Mouse (Mus musculus) CH12.LX (cell line): Measurements from ENCODE around the gene Isca1. TPM values are rescaled to one million over a fixed set of nuclear protein-coding genes. Genes with fewer than 3 reads are reported as not detected.

Experiments
- DNase-seq: peaks from one replicate; pipeline ENCODE4 v3.0.0-alpha.2; 2013; ENCODE audit errors: extremely low read depth
- H3K27ac ChIP-seq: 2 replicates; pipeline ENCODE4 v1.5.1; 2012; ENCODE audit warnings: low read depth, mild to moderate bottlenecking, control low read depth, moderate library complexity; ENCODE audit not compliant: insufficient read depth
- H3K27me3 ChIP-seq: replicated peaks from 2 replicates; pipeline ENCODE3; 2012; ENCODE audit warnings: inconsistent platforms
- H3K36me3 ChIP-seq, 2 experiments: replicated peaks in 1 of 2; 2 replicates each; pipeline versions ENCODE3 to v1.6.1; 2012; ENCODE audit warnings: inconsistent platforms in 1 of 2, low read length in 1 of 2, mild to moderate bottlenecking in 1 of 2, mixed read lengths in 1 of 2, moderate library complexity in 1 of 2; ENCODE audit not compliant: control insufficient read depth in 1 of 2, insufficient read depth in 1 of 2
- H3K4me1 ChIP-seq, 2 experiments: 2 replicates each; pipeline ENCODE4 v1.6.1; 2012; ENCODE audit warnings: inconsistent platforms in 1 of 2, moderate library complexity in 1 of 2; ENCODE audit not compliant: insufficient read depth in 2 of 2, control insufficient read depth in 1 of 2
- H3K4me2 ChIP-seq: 2 replicates; pipeline ENCODE4 v1.6.1; 2012; ENCODE audit warnings: low read depth, mild to moderate bottlenecking, control low read depth; ENCODE audit not compliant: poor library complexity, insufficient read depth, severe bottlenecking
- H3K4me3 ChIP-seq, 3 experiments: fragments of 150-350 bp in 1 of 3; sonication (generic) in 1 of 3; replicated peaks in 1 of 3; 2 replicates each; pipeline versions ENCODE3 to v1.5.1; 2011 to 2012; ENCODE audit warnings: low read depth in 2 of 3, low read length in 2 of 3, mild to moderate bottlenecking in 2 of 3, moderate library complexity in 2 of 3, control low read depth in 1 of 3, improper control_type of control experiment in 1 of 3, inconsistent platforms in 1 of 3, mixed read lengths in 1 of 3; ENCODE audit not compliant: poor library complexity in 1 of 3
- H3K79me2 ChIP-seq: replicated peaks from 2 replicates; pipeline ENCODE4 v1.6.1; 2012; ENCODE audit warnings: mild to moderate bottlenecking, moderate library complexity; ENCODE audit not compliant: control insufficient read depth, poor library complexity, insufficient read depth, severe bottlenecking; ENCODE audit errors: extremely low read depth
- H3K9ac ChIP-seq: 2 replicates; pipeline ENCODE4 v1.6.1; 2012; ENCODE audit warnings: low read depth, mild to moderate bottlenecking, control low read depth, moderate library complexity; ENCODE audit not compliant: insufficient read depth
- H3K9me3 ChIP-seq: replicated peaks from 2 replicates; pipeline ENCODE3; 2012; ENCODE audit warnings: low read length, inconsistent platforms, mixed read lengths
- BHLHE40 ChIP-seq: IDR thresholded peaks from 2 replicates; pipeline ENCODE4 v1.6.1; 2011; ENCODE audit warnings: mild to moderate bottlenecking, low read depth, low read length, improper control_type of control experiment
- CHD1 ChIP-seq: IDR thresholded peaks from 2 replicates; pipeline ENCODE4 v1.6.1; 2012; ENCODE audit warnings: low read depth, low read length, improper control_type of control experiment, inconsistent platforms
- CHD2 ChIP-seq: IDR thresholded peaks from 2 replicates; pipeline ENCODE4 v1.6.1; 2011; ENCODE audit warnings: low read length, improper control_type of control experiment
- CTCF ChIP-seq, 2 experiments: IDR thresholded peaks in 1 of 2; conservative IDR thresholded peaks in 1 of 2; 2 replicates each; pipeline ENCODE4 v1.5.1; 2011 to 2012; ENCODE audit warnings: low read depth in 2 of 2, low read length in 2 of 2, improper control_type of control experiment in 1 of 2, inconsistent platforms in 1 of 2, mild to moderate bottlenecking in 1 of 2, moderate library complexity in 1 of 2
- ELF1 ChIP-seq: IDR thresholded peaks from 2 replicates; pipeline ENCODE4 v1.6.1; 2014; ENCODE audit warnings: low read depth, mild to moderate bottlenecking, inconsistent platforms, low read length, improper control_type of control experiment
- EP300 ChIP-seq: IDR thresholded peaks from 2 replicates; pipeline ENCODE4 v1.6.1; 2011; ENCODE audit warnings: low read length, improper control_type of control experiment
- ETS1 ChIP-seq: conservative IDR thresholded peaks from 2 replicates; pipeline ENCODE4 v1.6.1; 2012; ENCODE audit warnings: low read depth, mild to moderate bottlenecking, inconsistent platforms, low read length, improper control_type of control experiment, moderate library complexity
- GABPA ChIP-seq: IDR thresholded peaks from 2 replicates; pipeline ENCODE4 v1.6.1; 2012; ENCODE audit warnings: low read depth, low read length, improper control_type of control experiment, inconsistent platforms; ENCODE audit not compliant: insufficient replicate concordance
- KAT2A ChIP-seq: IDR thresholded peaks from 2 replicates; pipeline ENCODE4 v1.6.1; 2012; ENCODE audit warnings: low read length, improper control_type of control experiment, inconsistent platforms; ENCODE audit not compliant: insufficient replicate concordance
- MYC ChIP-seq: IDR thresholded peaks from 2 replicates; pipeline ENCODE4 v1.6.1; 2011; ENCODE audit warnings: low read depth, mild to moderate bottlenecking, improper control_type of control experiment, low read length
- NRF1 ChIP-seq: IDR thresholded peaks from 2 replicates; pipeline ENCODE4 v1.6.1; 2014; ENCODE audit warnings: low read depth, mild to moderate bottlenecking, inconsistent platforms, low read length, improper control_type of control experiment, moderate library complexity
- POLR2A ChIP-seq: IDR thresholded peaks from 2 replicates; pipeline ENCODE4 v1.6.1; 2011; ENCODE audit warnings: low read depth, mild to moderate bottlenecking, improper control_type of control experiment, low read length
- SIN3A ChIP-seq: IDR thresholded peaks from 2 replicates; pipeline ENCODE4 v1.6.1; 2012; ENCODE audit warnings: low read length, improper control_type of control experiment, inconsistent platforms
- TBP ChIP-seq: conservative IDR thresholded peaks from 2 replicates; pipeline ENCODE4 v1.6.1; 2011; ENCODE audit warnings: low read depth, low read length, improper control_type of control experiment
- USF1 ChIP-seq: IDR thresholded peaks from 2 replicates; pipeline ENCODE4 v1.6.1; 2014; ENCODE audit warnings: low read depth, mild to moderate bottlenecking, inconsistent platforms, low read length, improper control_type of control experiment
- USF2 ChIP-seq: conservative IDR thresholded peaks from 2 replicates; pipeline ENCODE4 v1.6.1; 2011; ENCODE audit warnings: low read depth, low read length, improper control_type of control experiment
- ZC3H11A ChIP-seq: IDR thresholded peaks from 2 replicates; pipeline ENCODE4 v1.6.1; 2012; ENCODE audit warnings: low read depth, mild to moderate bottlenecking, inconsistent platforms, low read length, improper control_type of control experiment
- ZNF384 ChIP-seq: IDR thresholded peaks from 2 replicates; pipeline ENCODE4 v1.6.1; 2012; ENCODE audit warnings: low read depth, low read length, improper control_type of control experiment, inconsistent platforms
- dilution Hi-C: fragments of 300-500 bp; cut with MboI; formaldehyde crosslinking; loops from 2 replicates; pipeline ENCODE4 v1.14.3; 2020; ENCODE audit warnings: low sequenced_read_pairs; ENCODE audit not compliant: extremely low pct_unique_long_range_greater_than_20kb, extremely low pct_ligation_motif_present
- in situ Hi-C: fragments of 300-500 bp; cut with MboI; formaldehyde crosslinking; loops from 3 replicates; pipeline ENCODE4 v1.14.3; 2019; ENCODE audit warnings: low sequenced_read_pairs, low pct_ligation_motif_present, low pct_unique_long_range_greater_than_20kb, mixed read lengths
- polyA plus RNA-seq: library from polyadenylated mRNA; unstranded; fragments of >175 nt; gene quantifications from 2 replicates; pipeline ENCODE4 v1.2.1, GENCODE M21; 2012; ENCODE audit warnings: low read depth; ENCODE audit not compliant: insufficient read length
- total RNA-seq, 2 experiments: library from RNA; depleted of rRNA; stranded (reverse); fragments of 300-350 nt in 1 of 2; fragments of >200 nt in 1 of 2; gene quantifications; 2 replicates each; pipeline ENCODE4 v1.2.3; 2012 to 2014

Isca1 gene
- total and polyA plus RNA-seq, 3 experiments = 15.8 to 41.0 (median 18.4) TPM

DNA sequence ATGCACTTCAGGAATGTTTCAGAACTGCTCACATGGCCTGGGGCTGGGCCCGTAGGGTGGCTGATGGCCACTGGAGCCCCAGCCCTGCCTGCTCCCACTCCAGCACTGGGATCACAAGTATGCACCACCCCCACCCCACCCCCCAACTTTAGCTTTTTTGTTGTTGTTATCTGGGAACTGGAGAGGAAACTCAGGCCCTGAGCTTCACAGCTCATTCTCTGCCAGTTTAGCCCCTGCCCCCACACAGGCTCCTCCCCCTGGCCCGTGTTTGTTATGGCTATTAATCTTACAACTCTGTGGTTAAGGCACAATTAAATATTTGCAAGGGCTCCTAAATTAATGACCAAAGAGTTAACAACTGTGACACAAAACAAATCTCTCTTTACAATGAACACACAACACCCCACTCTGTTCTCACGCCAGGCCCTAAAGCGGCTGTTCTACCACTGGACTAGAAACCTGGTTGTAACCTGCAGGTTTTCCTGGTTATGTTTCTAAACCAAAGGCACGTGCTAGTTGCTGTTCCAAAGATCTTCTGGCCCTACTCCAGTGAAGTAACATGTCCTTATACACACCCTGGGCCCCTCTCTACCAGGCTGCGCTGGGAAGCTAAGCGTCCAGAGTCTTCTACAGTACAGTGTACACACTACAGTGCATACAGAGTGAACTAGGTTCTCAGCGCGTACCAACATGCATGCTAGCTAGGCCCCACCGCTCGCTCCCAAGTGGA is 2.7 kb downstream of the Isca1 start:
- DNase-seq = no peak
- Histone ChIP-seq H3K27ac (no peak overlapping the region), H3K9me3 (no peaks in the 10 kb centered on the region), H3K4me3 (no peak overlapping the region), H3K27me3 (no peaks in the 10 kb centered on the region), H3K36me3 (peaks cover 16 to 46% of the 10 kb centered on the region in 2 experiments), H3K4me2 (no peak overlapping the region), H3K79me2 (peaks cover 27% of the 10 kb centered on the region), H3K4me1 (peaks cover 9 to 32% of the 10 kb centered on the region in 2 experiments; a peak in 3 of 4 replicates), H3K9ac (no peak overlapping the region)
- dilution Hi-C loops = no loop called here
- TF ChIP-seq KAT2A (no peak), ELF1 (no peak)
- in situ Hi-C loops = no loop called here

DNA sequence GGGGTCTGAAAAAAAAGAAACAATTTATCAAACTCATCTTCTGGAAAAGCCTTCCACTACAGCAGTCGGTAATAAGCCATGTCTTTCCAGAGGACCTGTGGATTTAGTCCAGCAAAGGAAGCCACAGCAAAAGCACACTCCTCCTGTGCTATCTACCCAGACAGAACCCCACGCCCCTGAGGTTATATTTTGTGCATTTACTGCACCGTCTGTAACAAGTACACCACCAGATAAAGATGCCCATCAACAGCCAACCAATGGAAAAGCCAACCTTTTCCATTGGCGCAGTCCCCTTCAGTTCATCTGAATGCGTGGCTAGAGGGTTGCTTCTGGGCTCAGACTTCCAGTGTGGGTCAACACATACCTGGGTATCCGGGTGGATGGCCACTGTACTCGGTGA is 6.8 kb downstream of the Isca1 start:
- H3K4me3 ChIP-seq = no peak overlapping the region
- DNase-seq = no peak
- no peak overlapping the region for H3K9ac ChIP-seq
- no peak overlapping the region for H3K27ac ChIP-seq
- H3K4me2 ChIP-seq = no peak overlapping the region
- peaks cover 41 to 80% of the 10 kb centered on the region in 2 experiments for H3K36me3 ChIP-seq
- TF ChIP-seq NRF1 (no peak), MYC (no peak), POLR2A (no peak), TBP (no peak), GABPA (no peak), SIN3A (no peak), CHD2 (no peak), CHD1 (no peak), ETS1 (no peak), ZC3H11A (no peak), USF2 (no peak), USF1 (no peak), ZNF384 (no peak), CTCF (conservative IDR thresholded peaks at IDR 0.05 in 1 of 2, IDR thresholded peaks at IDR 0.05 in 1 of 2; ENCODE audit: low read depth in 2 of 2, low read length in 2 of 2) (no peak), BHLHE40 (no peak), EP300 (no peak)
- TF ChIP-seq, all 38 proteins: peak for 0
- H3K79me2 ChIP-seq = peaks cover 12% of the 10 kb centered on the region
- peaks cover 3 to 20% of the 10 kb centered on the region in 2 experiments; a peak in 3 of 4 replicates for H3K4me1 ChIP-seq
- H3K27me3 ChIP-seq = no peaks in the 10 kb centered on the region
- H3K9me3 ChIP-seq = no peaks in the 10 kb centered on the region
- in situ Hi-C loops (no loop called here), dilution Hi-C loops (no loop called here)
